Mouse (Mus musculus) brain, adult 2 months (tissue): ENCODE data around the gene Uox.

ENCODE experiments used
- DNase-seq: peaks from one replicate; pipeline ENCODE4 v3.0.0; 2011; ENCODE audit warnings: low read depth, low spot score

Uox gene

DNA sequence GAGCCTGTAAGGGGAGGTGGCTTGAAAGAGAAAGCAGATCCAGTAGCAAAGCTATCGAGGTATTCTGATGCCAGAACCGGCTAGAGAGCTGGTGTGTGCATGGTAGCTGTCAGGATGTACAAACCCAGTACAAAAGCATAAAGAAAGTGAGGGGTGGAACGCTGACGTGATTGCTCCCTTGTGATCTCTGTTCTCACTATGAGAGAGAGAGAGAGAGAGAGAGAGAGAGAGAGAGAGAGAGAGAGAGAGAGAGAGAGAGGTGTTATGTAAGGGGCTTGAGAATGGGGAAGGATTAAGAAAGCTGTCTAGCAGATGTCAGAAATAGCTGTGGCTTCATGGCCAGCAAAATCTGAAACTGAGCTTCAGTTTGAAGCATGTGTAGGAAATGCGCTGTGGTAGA is 13.7 kb downstream of the Uox start:
- DNase-seq: peak; percentile 70

GRCm38 (mm10) chr3:146586616-146587015 is 16.4 kb downstream of the Uox start:
- no peak for DNase-seq

DNA sequence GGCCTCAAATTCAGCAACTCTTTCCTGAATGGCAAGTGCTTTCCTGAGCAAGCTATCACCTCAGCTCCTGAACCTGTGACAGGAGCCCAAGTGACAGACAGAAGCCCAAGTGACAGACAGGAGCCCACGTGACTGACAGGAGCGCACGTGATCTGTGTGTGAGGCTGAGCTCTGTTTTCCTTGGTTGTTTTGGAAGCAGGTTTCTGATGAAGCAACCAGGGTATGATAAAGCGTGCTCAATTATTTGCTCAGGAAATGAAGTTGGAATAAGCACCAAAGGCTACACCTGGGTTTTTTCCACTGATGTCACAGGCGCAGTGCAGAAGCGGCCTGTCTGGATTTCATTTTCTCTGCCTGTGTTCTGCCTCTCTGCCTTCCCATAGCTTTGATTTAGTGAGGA is 19.3 kb downstream of the Uox start:
- DNase-seq: no peak

DNA sequence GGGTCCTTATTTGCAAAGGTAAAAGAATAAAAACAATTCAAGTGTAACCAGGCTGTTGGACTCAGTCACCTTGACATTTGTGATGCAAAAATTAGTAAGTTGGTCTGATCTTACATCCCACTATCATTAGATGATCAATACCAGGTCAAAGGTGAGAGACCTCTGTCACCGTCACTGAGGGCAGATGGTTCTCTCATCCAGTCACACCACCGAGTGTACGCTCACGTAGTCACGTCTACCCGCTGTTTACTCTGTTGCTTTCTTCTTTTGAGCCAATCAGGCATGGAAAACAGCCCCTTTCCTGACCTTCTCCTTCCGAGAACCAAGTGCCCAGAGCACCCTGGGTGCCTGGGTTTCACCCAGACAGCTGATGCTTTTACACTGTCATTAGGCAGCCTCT is 20.9 kb downstream of the Uox start:
- DNase-seq: no peak

GRCm38 (mm10) chr3:146591601-146592000 is 21.4 kb downstream of the Uox start:
- DNase-seq: no peak

DNA sequence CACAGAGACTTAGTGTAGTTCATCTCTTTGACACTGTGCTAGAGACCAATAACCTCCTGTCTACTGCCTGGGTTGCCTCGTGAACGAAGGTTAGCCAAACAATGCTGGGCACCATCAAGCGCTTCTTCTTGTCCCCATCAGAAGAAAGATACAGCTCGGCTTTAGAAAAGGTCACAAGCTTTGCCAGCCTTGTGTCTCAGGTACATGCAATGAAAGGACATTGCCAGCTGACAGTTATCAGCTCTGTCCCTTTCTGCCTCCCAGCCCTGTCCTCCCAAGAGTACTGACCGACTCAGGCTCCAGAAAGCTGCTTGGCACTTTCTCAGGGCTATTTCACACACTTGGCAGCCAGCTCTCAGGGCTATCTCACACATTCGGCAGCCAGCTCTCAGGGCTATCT is 25.2 kb downstream of the Uox start:
- no peak for DNase-seq

DNA sequence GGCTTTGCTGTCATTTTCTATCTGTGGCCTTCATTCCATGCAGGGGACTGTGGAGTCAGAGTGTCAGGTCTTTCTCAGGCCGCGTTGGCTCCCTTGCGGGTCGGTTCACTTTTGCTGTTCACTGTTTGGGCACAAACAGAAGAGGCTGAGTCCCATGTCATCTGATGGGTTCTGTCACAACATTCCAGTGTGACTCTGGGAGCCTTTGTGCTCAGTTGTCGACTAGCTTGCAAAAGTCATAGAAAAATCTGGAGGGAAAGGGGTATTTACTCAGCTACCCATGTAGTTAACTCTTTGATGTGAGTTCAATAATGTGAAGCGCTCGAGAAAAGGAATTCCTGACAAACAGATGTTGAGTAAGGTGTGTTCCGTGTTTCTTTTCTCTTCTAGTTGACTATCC is 26.2 kb downstream of the Uox start:
- DNase-seq: no peak

DNA sequence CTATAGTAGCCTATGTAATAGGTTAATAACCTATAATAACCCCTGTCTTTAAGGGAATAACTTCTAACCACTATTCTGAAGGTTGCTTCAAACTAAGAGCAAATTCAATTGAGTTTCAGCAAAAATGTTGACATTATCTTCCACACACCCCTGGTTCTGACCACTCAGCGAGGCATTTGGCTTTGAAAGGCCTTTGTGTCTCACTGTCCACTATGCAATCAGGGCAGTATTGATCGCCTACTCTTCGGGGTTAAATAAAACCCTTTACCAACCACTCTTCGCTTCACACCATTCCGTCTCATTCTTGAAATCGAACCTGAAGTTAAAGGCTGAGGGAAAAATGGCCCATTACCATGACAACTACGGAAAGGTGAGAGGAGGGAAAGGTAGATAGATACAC is 26.6 kb downstream of the Uox start:
- DNase-seq: no peak

- DNase-seq: peak; percentile 80
These were observed 28.2 kb downstream of the Uox start for GRCm38 (mm10) chr3:146598411-146598810.

- DNase-seq: peak; percentile 54
These were observed 29.1 kb downstream of the Uox start for GRCm38 (mm10) chr3:146599198-146599900.

DNA sequence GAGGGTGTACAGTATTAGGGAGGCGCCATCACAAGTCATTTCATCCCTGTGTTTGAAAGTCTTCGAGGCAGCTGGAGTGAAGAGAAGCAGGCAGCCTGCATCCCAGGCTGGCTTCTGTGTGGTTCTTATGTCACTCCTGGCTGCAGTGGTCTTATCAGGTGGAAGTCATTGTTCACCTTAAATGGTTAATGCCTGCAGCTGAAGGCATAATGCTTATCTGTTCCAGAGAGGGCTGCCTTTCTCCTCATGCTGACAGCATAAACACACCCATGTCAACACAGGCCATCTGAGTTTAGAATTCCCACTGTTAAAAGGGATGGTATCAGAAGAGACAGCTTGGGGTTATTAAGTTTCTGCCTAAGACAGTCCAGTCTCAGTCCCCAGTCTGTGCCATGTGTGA is 31.0 kb downstream of the Uox start:
- no peak for DNase-seq

GRCm38 (mm10) chr3:146602531-146602930 is 32.3 kb downstream of the Uox start:
- DNase-seq: no peak

- no peak for DNase-seq
These were observed 34.4 kb downstream of the Uox start for GRCm38 (mm10) chr3:146604647-146605046.

DNA sequence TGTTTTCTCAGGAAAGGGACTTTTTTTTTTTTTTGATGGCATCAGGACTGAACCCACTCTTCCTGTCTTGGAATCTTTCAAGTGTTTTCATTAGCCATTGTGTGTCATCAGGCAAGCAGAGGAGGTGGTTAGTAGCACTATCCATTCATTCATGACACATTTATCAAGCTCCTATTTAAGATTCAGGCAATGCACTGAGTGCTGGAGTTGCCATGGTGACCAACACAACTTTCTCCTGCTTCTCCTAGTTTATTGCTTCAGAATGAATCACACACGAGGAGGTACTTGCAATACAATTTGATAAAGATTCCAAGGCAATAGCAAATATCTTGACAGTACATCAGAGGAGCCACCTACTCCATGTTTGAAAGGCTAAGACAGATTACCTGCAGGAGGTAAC is 37.1 kb downstream of the Uox start:
- DNase-seq: peak; percentile 93

- DNase-seq: peak; percentile 81
These were observed 40.1 kb downstream of the Uox start for GRCm38 (mm10) chr3:146610322-146610721.

DNA sequence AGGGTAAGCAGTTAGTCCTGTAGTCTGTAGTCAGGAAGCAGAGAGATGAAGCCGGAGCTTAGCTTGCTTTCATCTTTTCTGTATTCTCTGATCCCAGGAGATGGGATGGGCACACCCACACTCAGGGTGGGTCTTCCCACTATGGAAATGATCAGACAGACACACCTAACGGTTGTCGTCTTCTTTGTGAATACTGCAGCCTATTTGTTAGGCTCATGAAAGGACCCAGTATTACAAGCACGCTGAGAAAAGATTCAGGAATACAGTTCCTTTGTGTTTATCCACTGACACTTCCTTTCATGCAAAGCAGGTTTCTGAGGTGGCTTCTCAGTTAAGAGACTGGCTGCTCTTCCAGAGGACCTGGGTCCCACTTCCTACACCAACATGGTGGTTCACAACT is 41.0 kb downstream of the Uox start:
- no peak for DNase-seq

DNA sequence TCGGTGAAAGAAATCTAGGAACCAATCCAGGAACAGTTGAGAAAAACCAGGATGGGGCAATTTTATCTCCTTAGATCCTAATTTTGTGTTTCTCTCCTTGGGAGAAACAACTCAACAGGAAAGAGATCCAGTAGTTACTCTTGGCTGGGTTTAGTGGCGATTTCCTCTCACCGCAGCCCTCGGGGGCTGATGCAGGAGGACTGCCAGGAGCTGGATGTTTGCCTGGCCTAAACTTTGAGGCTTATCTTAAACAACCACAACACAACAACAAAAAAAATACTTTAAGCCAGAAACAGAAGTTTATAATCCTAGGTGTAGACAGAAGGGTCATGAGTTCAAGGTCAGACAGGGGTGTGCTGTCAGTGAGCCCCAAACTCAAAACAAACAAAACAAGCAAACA is 41.6 kb downstream of the Uox start:
- no peak for DNase-seq

- DNase-seq: no peak
These were observed 45.3 kb downstream of the Uox start, which contains the start of gene Dnase2b for GRCm38 (mm10) chr3:146615496-146615895. Dnase2b (minus strand) TSS chr3:146615596.

DNA sequence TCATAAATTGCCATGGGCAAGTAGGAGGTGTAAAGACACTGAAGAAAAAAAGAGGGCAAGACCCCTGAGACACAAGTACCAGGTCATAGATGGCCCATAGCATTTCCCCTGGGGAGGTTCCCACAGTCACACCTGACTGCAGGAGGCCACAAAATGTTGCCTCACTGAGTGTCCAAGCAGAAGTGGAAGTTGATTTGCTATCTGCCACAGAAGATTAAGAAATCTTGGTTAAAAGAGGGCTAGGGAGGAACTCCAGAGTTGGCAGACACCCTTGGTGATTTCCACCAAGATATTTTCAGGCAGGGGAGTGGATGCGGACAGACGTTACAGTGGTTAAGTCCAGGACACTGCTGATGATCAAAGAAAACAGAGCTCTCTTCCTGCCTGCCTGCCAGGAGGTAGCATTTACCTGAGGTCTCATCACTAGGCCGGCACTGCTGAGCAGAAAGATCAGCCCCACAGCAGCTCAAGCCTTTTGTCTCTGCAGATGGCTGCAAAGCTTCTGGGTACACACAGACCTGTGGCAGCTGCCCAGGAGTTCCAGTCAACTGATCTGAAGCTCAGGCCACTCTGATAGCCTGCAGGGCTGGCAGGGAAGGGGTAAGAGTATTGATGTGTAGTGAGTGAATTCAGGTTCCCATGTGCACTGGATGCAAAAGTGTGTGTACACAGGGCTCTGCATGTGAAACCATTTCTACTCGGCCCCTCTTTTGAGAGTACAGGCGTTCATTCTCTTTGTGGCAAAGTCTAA is 46.5 kb downstream of the Uox start:
- no peak for DNase-seq

DNA sequence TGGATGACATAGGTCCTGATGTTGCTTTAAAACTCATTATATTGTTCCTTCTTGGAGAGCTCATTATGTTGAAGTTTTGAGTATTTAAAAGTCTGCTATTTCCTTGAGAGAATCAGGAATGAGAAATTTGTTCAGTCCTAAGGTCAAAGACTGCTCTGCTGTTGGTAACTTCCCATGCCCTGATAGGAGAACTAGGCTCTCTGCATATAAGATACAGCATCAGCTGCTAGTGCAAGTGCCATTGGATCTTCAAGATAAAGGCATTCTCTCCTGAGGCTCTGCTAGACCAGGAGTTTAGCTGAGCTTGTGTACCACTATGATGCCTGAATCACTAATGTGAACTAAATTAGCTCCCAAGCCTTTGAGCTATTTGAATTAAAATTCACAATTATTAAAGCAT is 47.7 kb downstream of the Uox start:
- DNase-seq: no peak

- no peak for DNase-seq
These were observed 48.1 kb downstream of the Uox start for GRCm38 (mm10) chr3:146618357-146618756.

GRCm38 (mm10) chr3:146620101-146620500 is 49.9 kb downstream of the Uox start:
- DNase-seq: peak; percentile 88

- DNase-seq: peak; percentile 97
These were observed 50.5 kb downstream of the Uox start for GRCm38 (mm10) chr3:146620555-146621249.
